Mouse (Mus musculus) forebrain, embryonic 14.5 days (tissue): ENCODE results near the gene Pfkfb4. TPM values are rescaled to one million over a fixed set of nuclear protein-coding genes. Genes with fewer than 3 reads are reported as not detected.

Source experiments
- ATAC-seq: fragments of 200-750 bp; cut with Nextera tagmentation; 2 replicates; pipeline ENCODE4 v1.8.0; 2017; ENCODE audit warnings: mild to moderate bottlenecking, moderate library complexity
- DNase-seq: peaks from one replicate; pipeline ENCODE4 v3.0.0-alpha.2; 2015; ENCODE audit warnings: low spot score
- H3K27ac ChIP-seq: fragments of 300-500 bp; sonication (generic); 2 replicates; pipeline ENCODE4 v1.5.1; 2014; ENCODE audit warnings: low read depth, mild to moderate bottlenecking, control low read depth, low read length, moderate library complexity
- H3K27me3 ChIP-seq: fragments of 300-500 bp; sonication (generic); replicated peaks from 2 replicates; pipeline ENCODE4 v1.6.1; 2014; ENCODE audit warnings: low read length, control low read depth, mixed read lengths; ENCODE audit not compliant: control insufficient read depth, insufficient read depth
- H3K36me3 ChIP-seq: fragments of 300-500 bp; sonication (generic); 2 replicates; pipeline ENCODE4 v1.6.1; 2014; ENCODE audit warnings: low read length, control low read depth; ENCODE audit not compliant: control insufficient read depth, insufficient read depth
- H3K4me1 ChIP-seq: fragments of 300-500 bp; sonication (generic); 2 replicates; pipeline ENCODE4 v1.6.1; 2014; ENCODE audit warnings: antibody characterized with exemption, low read length, control low read depth; ENCODE audit not compliant: control insufficient read depth, insufficient read depth
- H3K4me2 ChIP-seq: fragments of 300-500 bp; sonication (generic); 2 replicates; pipeline ENCODE4 v1.6.1; 2014; ENCODE audit warnings: mild to moderate bottlenecking, control low read depth, low read length
- H3K4me3 ChIP-seq: fragments of 300-500 bp; sonication (generic); 2 replicates; pipeline ENCODE4 v1.5.1; 2014; ENCODE audit warnings: low read depth, low read length, control low read depth
- H3K9ac ChIP-seq: fragments of 300-500 bp; sonication (generic); 2 replicates; pipeline ENCODE4 v1.6.1; 2014; ENCODE audit warnings: mild to moderate bottlenecking, low read length, control low read depth, moderate library complexity
- H3K9me3 ChIP-seq: fragments of 300-500 bp; sonication (generic); replicated peaks from 2 replicates; pipeline ENCODE4 v1.6.1; 2016; ENCODE audit warnings: low read length, control low read depth, mixed read lengths; ENCODE audit not compliant: control insufficient read depth
- WGBS: fragments of 180-500 bp; shearing (Covaris S2); extraction: QIAGEN DNeasy Blood & Tissue Kit; methylation state at CpG from one replicate; pipeline ENCODE4 v1.1.7; 2014; 5-methylcytosine and 5-hydroxymethylcytosine counted together
- polyA plus RNA-seq: library from polyadenylated mRNA; unstranded; fragments of >200 nt; fragmentation: Nextera tagmentation; extraction: Ambion mirVana; gene quantifications from 2 replicates; pipeline ENCODE4 v1.2.1, GENCODE M21; 2014

Gene Pfkfb4
- polyA plus RNA-seq, 1 experiment from 2014 or later: 16.0 TPM

- ATAC-seq (no peak), DNase-seq (no peak)
- 94% methylated on average over 17 of the region's 17 CpGs for WGBS
- no peak overlapping the region for H3K27ac ChIP-seq
- H3K27me3 ChIP-seq: no peaks in the 10 kb centered on the region
- H3K4me2 ChIP-seq: no peak overlapping the region
- H3K9me3 ChIP-seq: no peaks in the 10 kb centered on the region
- no peak overlapping the region for H3K9ac ChIP-seq
- no peak overlapping the region for H3K4me3 ChIP-seq
- H3K36me3 ChIP-seq: peaks cover 38% of the 10 kb centered on the region
- H3K4me1 ChIP-seq: 0 out of 2 replicates have a peak, but pooled peaks cover 2% of the 10 kb centered on the region
Observed at GRCm38 (mm10) chr9:109056081-109056690, 64.6 kb downstream of the Pfkfb4 start.

GRCm38 (mm10) chr9:109056916-109057315 is 65.3 kb downstream of the Pfkfb4 start:
- 84% methylated on average over 4 of the region's 4 CpGs for WGBS

GRCm38 (mm10) chr9:109057543-109057942 is 66.0 kb downstream of the Pfkfb4 start:
- H3K36me3 ChIP-seq: peaks cover 48% of the 10 kb centered on the region
- ATAC-seq: no peak
- 92% methylated on average over 5 of the region's 5 CpGs for WGBS
- DNase-seq: no peak
- 0 out of 2 replicates have a peak, but pooled peaks cover 2% of the 10 kb centered on the region for H3K4me1 ChIP-seq
- no peaks in the 10 kb centered on the region for H3K9me3 ChIP-seq
- no peak overlapping the region for H3K4me3 ChIP-seq
- H3K9ac ChIP-seq: no peak overlapping the region
- no peak overlapping the region for H3K27ac ChIP-seq
- no peak overlapping the region for H3K4me2 ChIP-seq
- no peaks in the 10 kb centered on the region for H3K27me3 ChIP-seq

More at GRCm38 (mm10) chr9:109056916-109057315, 65.3 kb downstream of the Pfkfb4 start:
- no peak for DNase-seq
- H3K9me3 ChIP-seq: no peaks in the 10 kb centered on the region
- ATAC-seq: no peak
- no peak overlapping the region for H3K4me3 ChIP-seq
- H3K4me2 ChIP-seq: no peak overlapping the region
- peaks cover 42% of the 10 kb centered on the region for H3K36me3 ChIP-seq
- H3K27ac ChIP-seq: no peak overlapping the region
- no peak overlapping the region for H3K9ac ChIP-seq
- H3K4me1 ChIP-seq: 0 out of 2 replicates have a peak, but pooled peaks cover 2% of the 10 kb centered on the region
- H3K27me3 ChIP-seq: no peaks in the 10 kb centered on the region

- Histone ChIP-seq H3K27ac (no peak overlapping the region), H3K9me3 (no peaks in the 10 kb centered on the region), H3K4me3 (no peak overlapping the region), H3K36me3 (peaks cover 54% of the 10 kb centered on the region), H3K4me2 (no peak overlapping the region), H3K27me3 (no peaks in the 10 kb centered on the region), H3K4me1 (0 out of 2 replicates have a peak, but pooled peaks cover 2% of the 10 kb centered on the region), H3K9ac (peak overlapping the region; percentile 64; the same call in 1 of the 2 replicates)
- no peak for DNase-seq
- WGBS: 96% methylated on average over 19 of the region's 19 CpGs
- no peak for ATAC-seq
Observed at GRCm38 (mm10) chr9:109058006-109058765, 66.6 kb downstream of the Pfkfb4 start.

GRCm38 (mm10) chr9:109059136-109059903 is 67.7 kb downstream of the Pfkfb4 start, which contains the start of gene Trex1:
Trex1 (minus strand) TSS chr9:109059734.
- ATAC-seq (peak; percentile 72), DNase-seq (peak; percentile 86)
- Histone ChIP-seq H3K4me3 (peak within 1 kb of the TSS; percentile 21), H3K4me2 (peak within 1 kb of the TSS; percentile 44), H3K27me3 (no peaks in the 10 kb centered on the region), H3K9ac (peak within 1 kb of the TSS; percentile 64), H3K4me1 (0 out of 2 replicates have a peak, but pooled peaks cover 2% of the 10 kb centered on the region), H3K27ac (peak within 1 kb of the TSS; percentile 65), H3K36me3 (peaks cover 66% of the 10 kb centered on the region), H3K9me3 (no peaks in the 10 kb centered on the region)
- 25% methylated on average over 15 of the region's 15 CpGs for WGBS

GRCm38 (mm10) chr9:109060184-109060897 is 68.8 kb downstream of the Pfkfb4 start:
- no peak for DNase-seq
- Histone ChIP-seq H3K4me1 (no peaks in the 10 kb centered on the region), H3K9ac (no peak overlapping the region), H3K9me3 (no peaks in the 10 kb centered on the region), H3K27me3 (no peaks in the 10 kb centered on the region), H3K27ac (no peak overlapping the region), H3K4me3 (no peak overlapping the region), H3K36me3 (peaks cover 76% of the 10 kb centered on the region), H3K4me2 (no peak overlapping the region)
- 92% methylated on average over 16 of the region's 16 CpGs for WGBS
- peak; percentile 14; the same call in 1 of the 2 replicates for ATAC-seq

- H3K4me2 ChIP-seq: no peak overlapping the region
- peaks cover 81% of the 10 kb centered on the region for H3K36me3 ChIP-seq
- H3K4me3 ChIP-seq: no peak overlapping the region
- ATAC-seq (no peak), DNase-seq (no peak)
- no peaks in the 10 kb centered on the region for H3K4me1 ChIP-seq
- H3K27me3 ChIP-seq: no peaks in the 10 kb centered on the region
- no peak overlapping the region for H3K9ac ChIP-seq
- WGBS: 92% methylated on average over 5 of the region's 5 CpGs
- no peaks in the 10 kb centered on the region for H3K9me3 ChIP-seq
- H3K27ac ChIP-seq: no peak overlapping the region
Observed at GRCm38 (mm10) chr9:109060898-109061295, 69.3 kb downstream of the Pfkfb4 start.

GRCm38 (mm10) chr9:109068095-109068735 is 76.6 kb downstream of the Pfkfb4 start:
- no peak overlapping the region for H3K9ac ChIP-seq
- ATAC-seq (no peak), DNase-seq (no peak)
- H3K27me3 ChIP-seq: no peaks in the 10 kb centered on the region
- H3K4me3 ChIP-seq: no peak overlapping the region
- no peaks in the 10 kb centered on the region for H3K9me3 ChIP-seq
- H3K27ac ChIP-seq: no peak overlapping the region
- peaks cover 87% of the 10 kb centered on the region for H3K36me3 ChIP-seq
- 92% methylated on average over 3 of the region's 3 CpGs for WGBS
- peaks cover 8% of the 10 kb centered on the region for H3K4me1 ChIP-seq
- no peak overlapping the region for H3K4me2 ChIP-seq
